Mouse (Mus musculus): ENCODE data around the gene Ltbp4. TPM values are rescaled to one million over a fixed set of nuclear protein-coding genes. Genes with fewer than 3 reads are reported as not detected.
A peak's percentile ranks its signal among the peaks of the same experiment; 100 is the strongest.

Gene Ltbp4
- polyA plus RNA-seq, 1 experiment from 2014 or later, result 19.2 TPM

- H3K27ac ChIP-seq, result no peak overlapping the region
- 10% methylated on average over 11 of the region's 11 CpGs for WGBS
- H3K36me3 ChIP-seq, result no peaks in the 10 kb centered on the region
- no peaks in the 10 kb centered on the region for H3K9me3 ChIP-seq
- H3K4me3 ChIP-seq, result no peak overlapping the region
- no peak for DNase-seq (ENCODE audit: low spot score)
- no peaks in the 10 kb centered on the region for H3K4me1 ChIP-seq
- H3K27me3 ChIP-seq (ENCODE audit: insufficient read depth, poor library complexity, severe bottlenecking), result peaks cover 42% of the 10 kb centered on the region
Measured at GRCm38 (mm10) chr7:27302172-27302571, 35.3 kb downstream of the Ltbp4 start.

- H3K4me1 ChIP-seq, result no peaks in the 10 kb centered on the region
- no peaks in the 10 kb centered on the region for H3K9me3 ChIP-seq
- no peak overlapping the region for H3K27ac ChIP-seq
- peaks cover 29% of the 10 kb centered on the region for H3K27me3 ChIP-seq (ENCODE audit: insufficient read depth, poor library complexity, severe bottlenecking)
- no peak overlapping the region for H3K4me3 ChIP-seq
- no peaks in the 10 kb centered on the region for H3K36me3 ChIP-seq
- 80% methylated on average over 5 of the region's 5 CpGs for WGBS
- DNase-seq (ENCODE audit: low spot score), result no peak
Measured at GRCm38 (mm10) chr7:27300801-27301200, 36.7 kb downstream of the Ltbp4 start.

DNA sequence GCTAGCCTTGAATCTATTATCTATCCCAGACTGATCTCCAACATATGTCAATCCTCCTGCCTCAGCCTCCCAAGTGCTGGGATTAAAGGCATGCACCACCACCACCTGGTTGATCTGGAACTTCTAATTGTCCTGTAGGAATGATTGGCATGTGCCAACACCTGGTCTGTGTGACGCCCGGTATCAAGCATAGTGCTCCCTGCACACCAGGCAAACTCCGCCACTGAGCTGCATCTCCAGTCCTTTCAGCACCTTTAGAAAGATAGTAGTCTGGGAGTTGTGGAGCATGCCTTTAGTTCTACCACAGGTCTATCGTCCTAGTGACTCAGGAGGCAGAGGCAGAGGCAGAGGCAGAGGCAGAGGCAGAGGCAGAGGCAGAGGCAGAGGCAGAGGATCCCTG, 37.1 kb downstream of the Ltbp4 start:
- H3K4me1 ChIP-seq, result no peaks in the 10 kb centered on the region
- no peak overlapping the region for H3K27ac ChIP-seq
- no peak for DNase-seq (ENCODE audit: low spot score)
- H3K36me3 ChIP-seq, result no peaks in the 10 kb centered on the region
- 69% methylated on average over 4 of the region's 4 CpGs for WGBS
- no peaks in the 10 kb centered on the region for H3K9me3 ChIP-seq
- no peak overlapping the region for H3K4me3 ChIP-seq
- H3K27me3 ChIP-seq (ENCODE audit: insufficient read depth, poor library complexity, severe bottlenecking), result peaks cover 25% of the 10 kb centered on the region

DNA sequence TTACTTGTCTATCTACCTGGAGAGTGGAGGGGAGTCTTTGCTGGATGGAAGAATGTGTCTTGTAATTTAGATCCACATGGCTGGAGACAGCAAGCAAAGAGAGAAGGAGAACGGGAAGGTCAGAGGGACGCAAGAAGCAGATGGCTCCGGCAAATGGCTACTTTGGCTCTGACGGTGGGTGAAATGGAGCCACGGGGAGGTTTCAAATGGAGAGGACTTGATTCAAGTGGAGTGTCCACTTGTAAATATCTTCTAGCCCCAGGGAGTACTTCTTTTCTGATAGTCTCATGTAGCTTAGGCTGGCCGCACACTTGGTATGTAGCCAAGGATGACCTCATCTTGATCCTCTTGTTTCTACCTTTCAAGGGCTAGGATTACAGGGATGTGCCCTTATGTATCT, 38.7 kb downstream of the Ltbp4 start:
- no peak overlapping the region for H3K27ac ChIP-seq
- H3K4me1 ChIP-seq, result no peaks in the 10 kb centered on the region
- DNase-seq (ENCODE audit: low spot score), result no peak
- H3K4me3 ChIP-seq, result no peak overlapping the region
- H3K9me3 ChIP-seq, result no peaks in the 10 kb centered on the region
- H3K36me3 ChIP-seq, result no peaks in the 10 kb centered on the region
- peaks cover 9% of the 10 kb centered on the region; the same call in 1 of the 2 replicates for H3K27me3 ChIP-seq (ENCODE audit: insufficient read depth, poor library complexity, severe bottlenecking)
- WGBS, result 83% methylated on average over 6 of the region's 6 CpGs

DNA sequence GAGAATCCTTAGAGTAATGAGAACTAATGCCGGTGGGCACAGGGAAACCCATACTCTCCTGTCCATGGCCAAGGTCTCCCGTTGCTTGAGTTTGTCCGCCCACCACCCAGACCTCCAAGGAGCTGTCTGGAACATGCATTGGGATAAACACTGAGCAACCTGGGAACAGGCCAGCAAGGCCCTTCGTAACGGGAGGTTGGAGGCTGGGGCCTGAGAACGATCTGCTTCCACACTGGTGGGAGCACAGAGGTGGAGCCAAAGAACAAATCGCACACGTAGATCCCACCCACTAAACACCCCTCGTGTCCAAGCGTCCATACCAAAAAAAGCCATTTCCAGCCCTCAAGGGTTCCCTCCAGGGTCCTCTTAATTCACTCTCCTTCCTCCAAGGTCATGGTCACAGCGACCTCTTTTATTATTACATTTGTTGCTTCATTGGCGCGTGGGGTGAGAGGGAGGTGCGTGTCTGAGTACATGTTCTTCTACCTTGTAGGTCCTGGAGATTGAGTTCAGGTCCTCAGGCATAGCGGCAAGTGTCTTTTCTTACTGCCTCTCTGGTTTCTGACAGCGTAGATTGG, 39.4 kb downstream of the Ltbp4 start:
- no peaks in the 10 kb centered on the region for H3K9me3 ChIP-seq
- H3K36me3 ChIP-seq, result no peaks in the 10 kb centered on the region
- 79% methylated on average over 16 of the region's 16 CpGs for WGBS
- no peaks in the 10 kb centered on the region for H3K4me1 ChIP-seq
- no peak overlapping the region for H3K4me3 ChIP-seq
- H3K27me3 ChIP-seq (ENCODE audit: insufficient read depth, poor library complexity, severe bottlenecking), result 0 out of 2 replicates have a peak, but pooled peaks cover 3% of the 10 kb centered on the region
- no peak overlapping the region for H3K27ac ChIP-seq
- DNase-seq (ENCODE audit: low spot score), result no peak

DNA sequence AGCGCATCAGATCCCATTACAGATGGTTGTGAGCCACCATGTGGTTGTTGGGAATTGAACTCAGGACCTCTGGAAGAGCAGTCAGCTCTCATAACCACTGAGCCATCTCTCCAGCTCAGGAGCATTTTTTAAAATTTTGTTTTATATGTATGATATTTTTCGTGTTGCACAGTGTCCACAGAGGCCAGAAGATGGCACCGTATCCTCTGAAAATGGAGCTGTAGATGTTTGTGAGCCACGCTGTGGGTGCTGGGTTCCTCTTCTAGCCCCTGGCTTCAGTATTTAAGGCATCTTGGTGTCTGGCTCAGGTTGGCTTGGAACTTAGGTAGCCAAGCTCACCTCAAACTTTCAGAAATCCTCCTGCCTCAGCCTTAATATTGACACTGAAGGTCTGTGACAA, 41.0 kb downstream of the Ltbp4 start:
- Histone ChIP-seq H3K27me3 (ENCODE audit: insufficient read depth, poor library complexity, severe bottlenecking) (no peaks in the 10 kb centered on the region), H3K4me3 (no peak overlapping the region), H3K4me1 (no peaks in the 10 kb centered on the region), H3K36me3 (no peaks in the 10 kb centered on the region), H3K9me3 (no peaks in the 10 kb centered on the region), H3K27ac (no peak overlapping the region)
- no peak for DNase-seq (ENCODE audit: low spot score)
- WGBS, result 86% methylated on average over 4 of the region's 4 CpGs

GRCm38 (mm10) chr7:27295956-27296355, 41.5 kb downstream of the Ltbp4 start:
- H3K27ac ChIP-seq, result no peak overlapping the region
- no peaks in the 10 kb centered on the region for H3K27me3 ChIP-seq (ENCODE audit: insufficient read depth, poor library complexity, severe bottlenecking)
- H3K4me1 ChIP-seq, result no peaks in the 10 kb centered on the region
- 81% methylated on average over 4 of the region's 4 CpGs for WGBS
- H3K36me3 ChIP-seq, result no peaks in the 10 kb centered on the region
- no peak for DNase-seq (ENCODE audit: low spot score)
- H3K9me3 ChIP-seq, result no peaks in the 10 kb centered on the region
- H3K4me3 ChIP-seq, result no peak overlapping the region

DNA sequence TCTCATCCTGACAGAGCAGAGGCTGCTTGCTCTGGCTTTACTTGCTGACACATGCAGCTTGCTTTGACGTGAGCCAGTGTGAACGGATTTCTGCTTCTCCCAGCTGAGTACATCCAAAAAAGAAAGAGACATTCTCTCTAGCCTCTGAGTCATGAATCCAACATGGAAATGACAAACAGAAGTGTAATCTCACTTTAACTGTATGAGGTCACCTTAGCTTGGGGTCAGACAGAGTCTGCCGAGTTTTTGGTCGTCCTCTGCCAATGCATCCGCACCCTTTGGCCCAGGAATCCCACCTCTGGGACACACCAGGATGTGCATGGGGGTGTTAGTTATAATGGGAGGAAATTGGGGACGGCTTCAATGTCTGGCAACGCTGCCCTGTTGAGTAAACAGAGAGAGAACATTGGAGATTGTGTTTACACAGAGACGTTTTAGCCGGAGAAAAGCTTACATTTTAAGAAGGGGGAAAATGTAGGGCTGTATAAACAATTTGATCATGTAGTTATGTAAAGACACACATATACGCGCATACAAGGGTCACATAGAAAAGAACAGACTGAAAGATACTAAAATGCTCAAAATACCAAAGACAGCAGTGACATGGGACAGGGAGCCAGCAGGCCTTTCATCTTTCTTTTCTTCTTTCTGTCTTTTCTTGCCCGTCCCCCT, 45.6 kb downstream of the Ltbp4 start:
- Histone ChIP-seq H3K27me3 (ENCODE audit: insufficient read depth, poor library complexity, severe bottlenecking) (no peaks in the 10 kb centered on the region), H3K4me3 (no peak overlapping the region), H3K36me3 (no peaks in the 10 kb centered on the region), H3K9me3 (no peaks in the 10 kb centered on the region), H3K27ac (no peak overlapping the region), H3K4me1 (no peaks in the 10 kb centered on the region)
- DNase-seq (ENCODE audit: low spot score), result no peak
- WGBS, result 52% methylated on average over 12 of the region's 12 CpGs

- Histone ChIP-seq H3K4me1 (peaks cover 1% of the 10 kb centered on the region; the same call in 1 of the 2 replicates), H3K27me3 (ENCODE audit: insufficient read depth, poor library complexity, severe bottlenecking) (no peaks in the 10 kb centered on the region), H3K36me3 (no peaks in the 10 kb centered on the region), H3K4me3 (no peak overlapping the region), H3K9me3 (no peaks in the 10 kb centered on the region), H3K27ac (no peak overlapping the region)
- 65% methylated on average over 2 of the region's 2 CpGs for WGBS
- DNase-seq (ENCODE audit: low spot score), result no peak
Measured at GRCm38 (mm10) chr7:27290555-27290954, 46.9 kb downstream of the Ltbp4 start.

DNA sequence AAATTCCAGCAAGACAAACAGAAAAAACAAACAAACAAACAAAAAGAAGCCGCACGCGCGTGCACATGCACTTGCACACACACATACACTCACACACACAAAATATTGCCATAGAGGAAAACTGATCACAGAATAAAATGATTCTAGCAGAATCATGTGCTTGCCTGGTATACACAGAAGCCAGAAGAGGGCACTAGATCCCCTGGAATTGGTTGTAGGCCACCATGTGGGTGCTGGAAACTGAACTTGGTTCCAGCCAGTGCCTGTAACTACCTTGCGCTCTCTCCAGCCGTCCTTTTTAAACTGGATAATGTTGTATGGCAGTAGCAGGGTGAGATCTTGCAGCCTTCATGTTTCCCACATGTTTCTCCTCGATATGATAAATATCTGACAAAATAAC, 48.8 kb downstream of the Ltbp4 start:
- no peak overlapping the region for H3K27ac ChIP-seq

GRCm38 (mm10) chr7:27285698-27286066, 51.8 kb downstream of the Ltbp4 start:
- WGBS, result 5% methylated on average over 8 of the region's 8 CpGs
- H3K4me3 ChIP-seq, result peak overlapping the region; percentile 42
- DNase-seq (ENCODE audit: low spot score), result no peak

More for the DNA sequence above, 48.8 kb downstream of the Ltbp4 start:
- H3K27me3 ChIP-seq (ENCODE audit: insufficient read depth, poor library complexity, severe bottlenecking), result peaks cover 15% of the 10 kb centered on the region; the same call in 1 of the 2 replicates
- no peaks in the 10 kb centered on the region for H3K36me3 ChIP-seq
- no peaks in the 10 kb centered on the region for H3K9me3 ChIP-seq
- no peak for DNase-seq (ENCODE audit: low spot score)
- no peak overlapping the region for H3K4me3 ChIP-seq
- 85% methylated on average over 7 of the region's 7 CpGs for WGBS
- peaks cover 10% of the 10 kb centered on the region; the same call in 1 of the 2 replicates for H3K4me1 ChIP-seq

DNA sequence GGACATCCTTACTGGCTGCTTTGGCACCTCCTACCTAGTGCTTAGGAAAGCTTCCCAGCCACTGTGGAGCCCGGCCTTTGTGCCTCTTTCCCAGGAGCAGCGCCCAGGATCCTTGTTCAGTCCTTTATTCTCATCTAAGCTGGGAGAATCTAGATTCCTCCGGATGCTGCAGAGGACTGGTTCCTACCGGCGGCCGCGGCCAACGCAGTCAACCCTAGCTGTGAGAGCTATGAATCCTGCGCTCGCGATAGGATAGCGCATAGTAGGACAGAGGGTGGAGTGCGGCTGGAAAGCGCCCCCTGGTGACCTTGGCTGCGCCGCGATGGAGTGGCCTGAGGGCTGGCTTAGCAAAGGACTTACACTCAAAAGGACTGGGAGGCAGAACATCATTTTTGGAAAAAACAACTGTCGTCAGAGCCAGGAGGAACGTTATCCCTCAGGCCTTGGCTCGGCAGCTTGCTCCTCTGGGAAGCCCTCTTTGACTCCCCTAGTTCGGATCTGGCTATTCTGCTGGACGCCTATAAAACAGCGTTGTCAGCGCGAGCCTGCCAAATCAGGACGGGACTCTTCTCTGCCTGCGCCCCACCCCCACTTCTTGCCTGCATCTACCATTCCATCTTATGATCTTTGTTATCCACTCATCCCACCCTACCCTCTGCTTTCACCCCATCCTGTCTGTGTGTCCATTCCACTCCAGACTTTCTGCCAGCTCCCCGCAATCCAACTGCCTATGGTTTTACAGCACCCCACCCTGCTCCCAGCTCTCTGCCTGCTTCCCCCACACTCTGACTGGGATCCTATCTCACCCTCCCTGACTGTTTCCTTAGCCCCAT, 52.4 kb downstream of the Ltbp4 start:
- Histone ChIP-seq H3K27me3 (ENCODE audit: insufficient read depth, poor library complexity, severe bottlenecking) (peaks cover 15% of the 10 kb centered on the region; the same call in 1 of the 2 replicates), H3K27ac (0 out of 2 replicates have a peak overlapping the region, but pooled peaks have one; percentile 22), H3K4me1 (peaks cover 10% of the 10 kb centered on the region; the same call in 1 of the 2 replicates), H3K9me3 (no peaks in the 10 kb centered on the region), H3K4me3 (peak overlapping the region; percentile 42), H3K36me3 (peaks cover 14% of the 10 kb centered on the region)
- DNase-seq (ENCODE audit: low spot score), result no peak
- WGBS, result 2% methylated on average over 28 of the region's 28 CpGs

More at GRCm38 (mm10) chr7:27285698-27286066, 51.8 kb downstream of the Ltbp4 start:
- no peak overlapping the region for H3K27ac ChIP-seq
- H3K36me3 ChIP-seq, result peaks cover 10% of the 10 kb centered on the region
- no peaks in the 10 kb centered on the region for H3K9me3 ChIP-seq
- H3K27me3 ChIP-seq (ENCODE audit: insufficient read depth, poor library complexity, severe bottlenecking), result peaks cover 15% of the 10 kb centered on the region; the same call in 1 of the 2 replicates
- H3K4me1 ChIP-seq, result peaks cover 10% of the 10 kb centered on the region; the same call in 1 of the 2 replicates

GRCm38 (mm10) chr7:27282225-27282624, 55.3 kb downstream of the Ltbp4 start:
- Histone ChIP-seq H3K9me3 (no peaks in the 10 kb centered on the region), H3K4me1 (peaks cover 10% of the 10 kb centered on the region; the same call in 1 of the 2 replicates), H3K27ac (no peak overlapping the region), H3K27me3 (ENCODE audit: insufficient read depth, poor library complexity, severe bottlenecking) (peaks cover 15% of the 10 kb centered on the region; the same call in 1 of the 2 replicates), H3K4me3 (no peak overlapping the region), H3K36me3 (peaks cover 41% of the 10 kb centered on the region)
- 78% methylated on average over 4 of the region's 4 CpGs for WGBS
- no peak for DNase-seq (ENCODE audit: low spot score)
